Mouse (Mus musculus): ENCODE measurements around the gene Cyb561a3. TPM values are rescaled to one million over a fixed set of nuclear protein-coding genes. Genes with fewer than 3 reads are reported as not detected.

The Cyb561a3 gene
- total and polyA plus RNA-seq, 3 experiments: 7.6 to 14.3 TPM; not detected in 1

- Histone ChIP-seq H3K4me1 (ENCODE audit: control insufficient read depth in 1 of 2, insufficient read depth in 2 of 2, low read length in 2 of 2) (peaks cover 0 to 4% of the 10 kb centered on the region in 2 experiments; a peak in 2 of 4 replicates), H3K79me2 (ENCODE audit: control insufficient read depth, insufficient read depth, low read length, poor library complexity) (no peaks in the 10 kb centered on the region), H3K9ac (ENCODE audit: control insufficient read depth, low read depth, low read length, poor library complexity, severe bottlenecking) (no peak overlapping the region), H3K36me3 (ENCODE audit: control insufficient read depth in 1 of 2, insufficient read depth in 2 of 2, low read length in 2 of 2) (peaks cover 0 to 3% of the 10 kb centered on the region in 2 experiments; a peak in 1 of 4 replicates), H3K27ac (ENCODE audit: control insufficient read depth, low read depth, low read length) (no peak overlapping the region), H3K4me3 (ENCODE audit: control insufficient read depth in 1 of 2, insufficient read depth in 1 of 2, low read depth in 2 of 2, low read length in 2 of 2) (no peak overlapping the region), H3K9me3 (replicated peaks; ENCODE audit: insufficient read depth, low read length) (no peaks in the 10 kb centered on the region), H3K27me3 (ENCODE audit: control insufficient read depth in 1 of 2, insufficient read depth in 2 of 2, low read length in 2 of 2) (no peaks in the 10 kb centered on the region)
- TF ChIP-seq SIN3A (IDR thresholded peaks at IDR 0.05; ENCODE audit: low read length): no peak
- no peak for TF ChIP-seq MYC (IDR thresholded peaks at IDR 0.05; ENCODE audit: low read depth, low read length)
- TF ChIP-seq MEF2A (IDR thresholded peaks at IDR 0.05; ENCODE audit: extremely low read depth, insufficient replicate concordance, low read depth, low read length, poor library complexity, severe bottlenecking): no peak
- no peak for TF ChIP-seq CTCF (IDR thresholded peaks at IDR 0.05 in 2 of 3, conservative IDR thresholded peaks at IDR 0.05 in 1 of 3; ENCODE audit: control insufficient read depth in 1 of 3, insufficient read depth in 1 of 3, low read depth in 2 of 3, low read length in 3 of 3, poor library complexity in 1 of 3, severe bottlenecking in 1 of 3)
- TF ChIP-seq UBTF (IDR thresholded peaks at IDR 0.05; ENCODE audit: borderline replicate concordance, insufficient read depth, low read depth, low read length): no peak
- TF ChIP-seq ELF1 (IDR thresholded peaks at IDR 0.05; ENCODE audit: low read depth, low read length): no peak
- TF ChIP-seq NRF1 (IDR thresholded peaks at IDR 0.05; ENCODE audit: insufficient read depth, low read depth, low read length, poor library complexity, severe bottlenecking): no peak
- TF ChIP-seq CHD1 (IDR thresholded peaks at IDR 0.05; ENCODE audit: low read depth, low read length): no peak
- no peak for TF ChIP-seq POLR2A (IDR thresholded peaks at IDR 0.05; ENCODE audit: control insufficient read depth in 1 of 2, insufficient read depth in 1 of 2, low read depth in 1 of 2, low read length in 2 of 2, poor library complexity in 1 of 2)
- TF ChIP-seq USF1 (IDR thresholded peaks at IDR 0.05; ENCODE audit: low read depth, low read length): no peak
- TF ChIP-seq MAZ (IDR thresholded peaks at IDR 0.05; ENCODE audit: low read depth, low read length): no peak
- no peak for TF ChIP-seq TAL1 (IDR thresholded peaks at IDR 0.05; ENCODE audit: low read length)
- TF ChIP-seq ZNF384 (IDR thresholded peaks at IDR 0.05; ENCODE audit: low read depth, low read length): no peak
- TF ChIP-seq ZKSCAN1 (IDR thresholded peaks at IDR 0.05; ENCODE audit: low read depth, low read length): no peak
- no peak for TF ChIP-seq POLR2AphosphoS5 (IDR thresholded peaks at IDR 0.05; ENCODE audit: borderline replicate concordance, low read depth, low read length)
- no peak for TF ChIP-seq MAX (IDR thresholded peaks at IDR 0.05; ENCODE audit: low read length)
- no peak for TF ChIP-seq EP300 (IDR thresholded peaks at IDR 0.05; ENCODE audit: low read depth in 1 of 2, low read length in 2 of 2)
- TF ChIP-seq JUND (IDR thresholded peaks at IDR 0.05; ENCODE audit: low read depth, low read length): no peak
- TF ChIP-seq POLR2AphosphoS2 (IDR thresholded peaks at IDR 0.05; ENCODE audit: low read length): no peak
- TF ChIP-seq KAT2A (conservative IDR thresholded peaks at IDR 0.05; ENCODE audit: low read depth, low read length): no peak
- no peak for DNase-seq (ENCODE audit: low read depth, low spot score)
Observed at GRCm38 (mm10) chr19:10569627-10570026, 7.3 kb upstream of the Cyb561a3 start.

DNA sequence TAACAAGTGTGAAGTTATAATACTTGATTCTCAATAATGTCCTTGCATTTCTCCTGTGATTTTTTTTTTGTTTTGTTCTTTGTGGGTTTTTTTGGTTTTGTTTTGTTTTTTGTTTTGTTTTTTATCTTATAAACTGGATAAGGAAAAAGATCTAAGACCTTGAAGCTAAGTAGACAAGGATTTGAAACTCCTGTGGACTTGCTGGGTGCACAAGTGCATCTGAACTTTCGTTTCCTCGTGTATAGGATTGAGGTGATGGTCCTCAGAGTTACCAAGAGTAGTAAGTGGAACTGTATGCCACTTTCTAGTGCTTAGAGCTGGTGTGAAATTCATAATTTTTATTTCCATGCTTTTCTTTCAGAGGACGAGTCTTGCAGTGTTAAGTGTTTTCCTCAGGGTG is 3.1 kb downstream of the Cyb561a3 start:
- DNase-seq (ENCODE audit: low read depth, low spot score): no peak
- TF ChIP-seq TAL1 (IDR thresholded peaks at IDR 0.05; ENCODE audit: low read length) (no peak), POLR2A (IDR thresholded peaks at IDR 0.05; ENCODE audit: control insufficient read depth in 1 of 2, insufficient read depth in 1 of 2, low read depth in 1 of 2, low read length in 2 of 2, poor library complexity in 1 of 2) (no peak), NRF1 (IDR thresholded peaks at IDR 0.05; ENCODE audit: insufficient read depth, low read depth, low read length, poor library complexity, severe bottlenecking) (no peak), MXI1 (IDR thresholded peaks at IDR 0.05; ENCODE audit: low read depth, low read length) (no peak), SMC3 (IDR thresholded peaks at IDR 0.05; ENCODE audit: low read depth, low read length) (no peak), RCOR1 (IDR thresholded peaks at IDR 0.05; ENCODE audit: low read depth, low read length) (no peak), MYB (IDR thresholded peaks at IDR 0.05; ENCODE audit: low read depth, low read length) (no peak), NELFE (IDR thresholded peaks at IDR 0.05; ENCODE audit: low read depth, low read length) (no peak), MAX (IDR thresholded peaks at IDR 0.05; ENCODE audit: low read length) (no peak), MAFK (IDR thresholded peaks at IDR 0.05; ENCODE audit: borderline replicate concordance, low read depth, low read length) (no peak), ETS1 (IDR thresholded peaks at IDR 0.05; ENCODE audit: low read depth, low read length) (no peak), CTCF (IDR thresholded peaks at IDR 0.05 in 2 of 3, conservative IDR thresholded peaks at IDR 0.05 in 1 of 3; ENCODE audit: control insufficient read depth in 1 of 3, insufficient read depth in 1 of 3, low read depth in 2 of 3, low read length in 3 of 3, poor library complexity in 1 of 3, severe bottlenecking in 1 of 3) (no peak), JUND (IDR thresholded peaks at IDR 0.05; ENCODE audit: low read depth, low read length) (no peak), CHD1 (IDR thresholded peaks at IDR 0.05; ENCODE audit: low read depth, low read length) (no peak)
- H3K27ac ChIP-seq (ENCODE audit: control insufficient read depth, low read depth, low read length): no peak overlapping the region; the same call in 1 of the 2 replicates

More for the DNA sequence above, 3.1 kb downstream of the Cyb561a3 start:
- Histone ChIP-seq H3K36me3 (ENCODE audit: control insufficient read depth in 1 of 2, insufficient read depth in 2 of 2, low read length in 2 of 2) (peaks cover 0 to 21% of the 10 kb centered on the region in 2 experiments; a peak in 2 of 4 replicates), H3K27me3 (ENCODE audit: control insufficient read depth in 1 of 2, insufficient read depth in 2 of 2, low read length in 2 of 2) (no peaks in the 10 kb centered on the region), H3K4me1 (ENCODE audit: control insufficient read depth in 1 of 2, insufficient read depth in 2 of 2, low read length in 2 of 2) (peaks cover 11 to 15% of the 10 kb centered on the region in 2 experiments; a peak in 3 of 4 replicates), H3K4me3 (ENCODE audit: control insufficient read depth in 1 of 2, insufficient read depth in 1 of 2, low read depth in 2 of 2, low read length in 2 of 2) (no peak overlapping the region), H3K79me2 (ENCODE audit: control insufficient read depth, insufficient read depth, low read length, poor library complexity) (peaks cover 3% of the 10 kb centered on the region; the same call in 1 of the 2 replicates), H3K9me3 (replicated peaks; ENCODE audit: insufficient read depth, low read length) (no peaks in the 10 kb centered on the region), H3K9ac (ENCODE audit: control insufficient read depth, low read depth, low read length, poor library complexity, severe bottlenecking) (no peak overlapping the region)

Data from MEL (cell line).